Mouse (Mus musculus): ENCODE results near the gene Evx2. TPM values are rescaled to one million over a fixed set of nuclear protein-coding genes. Genes with fewer than 3 reads are reported as not detected.

Gene Evx2
- polyA plus RNA-seq, 1 experiment = not detected

DNA sequence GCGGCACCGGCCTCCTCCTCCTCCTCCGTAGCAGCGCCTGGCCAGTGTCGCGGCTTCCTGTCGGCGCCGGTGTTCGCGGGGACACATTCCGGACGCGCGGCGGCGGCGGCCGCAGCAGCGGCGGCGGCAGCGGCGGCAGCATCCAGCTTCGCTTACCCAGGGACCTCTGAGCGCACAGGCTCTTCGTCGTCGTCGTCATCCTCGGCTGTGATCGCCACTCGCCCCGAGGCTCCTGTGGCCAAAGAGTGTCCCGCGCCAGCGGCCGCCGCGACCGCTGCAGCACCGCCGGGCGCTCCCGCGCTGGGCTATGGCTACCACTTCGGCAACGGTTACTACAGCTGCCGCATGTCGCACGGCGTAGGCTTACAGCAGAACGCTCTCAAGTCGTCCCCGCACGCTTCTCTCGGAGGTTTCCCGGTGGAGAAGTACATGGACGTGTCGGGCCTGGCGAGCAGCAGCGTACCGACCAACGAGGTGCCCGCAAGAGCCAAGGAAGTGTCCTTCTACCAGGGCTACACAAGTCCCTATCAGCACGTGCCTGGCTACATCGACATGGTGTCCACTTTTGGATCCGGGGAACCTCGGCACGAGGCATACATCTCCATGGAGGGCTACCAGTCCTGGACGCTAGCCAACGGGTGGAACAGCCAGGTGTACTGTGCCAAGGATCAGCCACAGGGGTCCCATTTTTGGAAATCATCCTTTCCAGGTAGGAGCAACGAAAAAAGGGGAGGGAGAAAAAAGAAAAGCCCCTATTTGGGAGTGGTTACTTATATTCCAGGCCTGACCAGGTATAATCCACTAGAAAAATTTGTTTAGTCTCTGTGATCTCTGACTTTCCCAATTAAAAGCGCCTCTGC is 9.2 kb upstream of the Evx2 start:
- Histone ChIP-seq H3K4me1 (peaks cover 45% of the 10 kb centered on the region), H3K9me3 (peaks cover 4% of the 10 kb centered on the region; the same call in 1 of the 2 replicates), H3K36me3 (replicated peaks; ENCODE audit: low read length) (no peaks in the 10 kb centered on the region), H3K27me3 (replicated peaks) (peaks cover 94% of the 10 kb centered on the region), H3K4me3 (replicated peaks) (peak overlapping the region; percentile 81)
- TF ChIP-seq GATA1 (IDR thresholded peaks at IDR 0.05; ENCODE audit: borderline replicate concordance, low read length) (no peak), FLI1 (IDR thresholded peaks at IDR 0.05; ENCODE audit: low read length) (no peak)

DNA sequence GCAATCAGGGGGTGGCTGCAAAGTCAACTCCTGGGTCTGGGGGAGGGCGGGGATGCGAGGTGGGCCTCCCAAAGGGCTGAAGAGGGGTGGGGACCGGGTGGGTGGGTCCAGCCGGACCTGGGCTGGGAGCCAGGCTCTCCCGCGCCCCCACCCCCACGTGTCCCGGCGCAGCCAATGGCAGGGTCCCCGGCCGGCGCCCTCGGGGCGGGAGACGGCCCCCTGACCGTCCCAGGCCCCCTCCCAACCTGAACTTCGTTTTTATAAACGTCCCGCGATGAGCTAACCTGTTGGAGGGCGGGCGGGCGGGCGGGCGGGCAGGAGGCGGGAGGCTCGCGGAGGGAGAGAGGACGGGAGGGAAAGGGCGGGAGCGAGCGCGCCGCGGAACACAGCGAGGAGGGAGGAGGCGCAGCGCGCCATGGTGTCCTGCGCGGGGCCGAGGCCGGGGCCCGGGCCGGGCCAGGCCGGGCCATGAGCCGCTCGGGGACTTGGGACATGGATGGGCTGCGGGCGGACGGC is 8.5 kb upstream of the Evx2 start, which contains the start of gene Hoxd13:
TSS of gene Hoxd13 (plus strand) at position 469 of the 516 bp plus-strand sequence.
- Histone ChIP-seq H3K9me3 (peaks cover 4% of the 10 kb centered on the region; the same call in 1 of the 2 replicates), H3K4me3 (replicated peaks) (peak within 1 kb of the TSS; percentile 81), H3K4me1 (peaks cover 45% of the 10 kb centered on the region), H3K36me3 (replicated peaks; ENCODE audit: low read length) (no peaks in the 10 kb centered on the region), H3K27me3 (replicated peaks) (peaks cover 94% of the 10 kb centered on the region)
- TF ChIP-seq FLI1 (IDR thresholded peaks at IDR 0.05; ENCODE audit: low read length) (no peak), GATA1 (IDR thresholded peaks at IDR 0.05; ENCODE audit: borderline replicate concordance, low read length) (no peak)

GRCm38 (mm10) chr2:74667191-74667841 is 8.0 kb upstream of the Evx2 start:
- H3K4me1 ChIP-seq = peaks cover 39% of the 10 kb centered on the region
- TF ChIP-seq GATA1 (IDR thresholded peaks at IDR 0.05; ENCODE audit: borderline replicate concordance, low read length) (no peak), FLI1 (IDR thresholded peaks at IDR 0.05; ENCODE audit: low read length) (no peak)
- peak overlapping the region; percentile 60 for H3K4me3 ChIP-seq (replicated peaks)
- peaks cover 4% of the 10 kb centered on the region; the same call in 1 of the 2 replicates for H3K9me3 ChIP-seq
- H3K36me3 ChIP-seq (replicated peaks; ENCODE audit: low read length) = no peaks in the 10 kb centered on the region
- H3K27me3 ChIP-seq (replicated peaks) = peaks cover 94% of the 10 kb centered on the region

- Histone ChIP-seq H3K36me3 (replicated peaks; ENCODE audit: low read length) (no peaks in the 10 kb centered on the region), H3K27me3 (replicated peaks) (peaks cover 95% of the 10 kb centered on the region), H3K4me1 (peaks cover 37% of the 10 kb centered on the region), H3K4me3 (replicated peaks) (no peak overlapping the region), H3K9me3 (peaks cover 4% of the 10 kb centered on the region; the same call in 1 of the 2 replicates)
- TF ChIP-seq GATA1 (IDR thresholded peaks at IDR 0.05; ENCODE audit: borderline replicate concordance, low read length) (no peak), FLI1 (IDR thresholded peaks at IDR 0.05; ENCODE audit: low read length) (no peak)
Observed at GRCm38 (mm10) chr2:74666411-74666810, 7.1 kb upstream of the Evx2 start.

GRCm38 (mm10) chr2:74663291-74663925 is 4.1 kb upstream of the Evx2 start:
- no peak for TF ChIP-seq FLI1 (IDR thresholded peaks at IDR 0.05; ENCODE audit: low read length)
- TF ChIP-seq GATA1 (IDR thresholded peaks at IDR 0.05; ENCODE audit: borderline replicate concordance, low read length) = no peak
- H3K27me3 ChIP-seq (replicated peaks) = peaks cover 96% of the 10 kb centered on the region
- H3K4me3 ChIP-seq (replicated peaks) = peak overlapping the region; percentile 62
- no peaks in the 10 kb centered on the region for H3K36me3 ChIP-seq (replicated peaks; ENCODE audit: low read length)
- peaks cover 51% of the 10 kb centered on the region for H3K4me1 ChIP-seq
- H3K9me3 ChIP-seq = peaks cover 5% of the 10 kb centered on the region; the same call in 1 of the 2 replicates

DNA sequence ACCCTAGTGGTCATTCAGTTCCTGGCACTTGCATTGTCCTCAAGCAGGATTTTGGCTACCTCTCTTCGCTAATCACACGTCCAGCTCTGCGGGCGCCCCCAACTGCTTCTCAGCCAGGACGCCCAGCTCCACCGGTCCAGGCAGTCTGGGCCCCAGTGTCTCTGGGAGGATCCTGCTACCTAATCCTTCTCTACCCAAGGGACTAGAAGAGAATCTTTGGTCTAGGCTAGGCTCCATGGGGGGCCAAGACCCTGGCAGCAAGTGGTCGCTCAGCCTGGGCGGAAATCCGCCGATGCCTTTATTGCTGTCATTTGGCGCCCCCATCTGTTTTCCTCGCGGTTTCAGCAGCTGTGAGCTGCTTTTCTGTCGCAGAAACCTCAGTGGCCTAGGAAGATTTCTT is 2.3 kb upstream of the Evx2 start:
- Histone ChIP-seq H3K4me3 (replicated peaks) (peak overlapping the region; percentile 29), H3K36me3 (replicated peaks; ENCODE audit: low read length) (no peaks in the 10 kb centered on the region), H3K4me1 (peaks cover 47% of the 10 kb centered on the region), H3K9me3 (peaks cover 5% of the 10 kb centered on the region; the same call in 1 of the 2 replicates), H3K27me3 (replicated peaks) (peaks cover 98% of the 10 kb centered on the region)
- TF ChIP-seq FLI1 (IDR thresholded peaks at IDR 0.05; ENCODE audit: low read length) (no peak), GATA1 (IDR thresholded peaks at IDR 0.05; ENCODE audit: borderline replicate concordance, low read length) (no peak)

GRCm38 (mm10) chr2:74660421-74661375 is 1.3 kb upstream of the Evx2 start:
- peaks cover 55% of the 10 kb centered on the region for H3K4me1 ChIP-seq
- TF ChIP-seq FLI1 (IDR thresholded peaks at IDR 0.05; ENCODE audit: low read length) (no peak), GATA1 (IDR thresholded peaks at IDR 0.05; ENCODE audit: borderline replicate concordance, low read length) (no peak)
- peak overlapping the region; percentile 42 for H3K4me3 ChIP-seq (replicated peaks)
- H3K36me3 ChIP-seq (replicated peaks; ENCODE audit: low read length) = no peaks in the 10 kb centered on the region
- H3K9me3 ChIP-seq = peaks cover 5% of the 10 kb centered on the region; the same call in 1 of the 2 replicates
- peaks cover 98% of the 10 kb centered on the region for H3K27me3 ChIP-seq (replicated peaks)

DNA sequence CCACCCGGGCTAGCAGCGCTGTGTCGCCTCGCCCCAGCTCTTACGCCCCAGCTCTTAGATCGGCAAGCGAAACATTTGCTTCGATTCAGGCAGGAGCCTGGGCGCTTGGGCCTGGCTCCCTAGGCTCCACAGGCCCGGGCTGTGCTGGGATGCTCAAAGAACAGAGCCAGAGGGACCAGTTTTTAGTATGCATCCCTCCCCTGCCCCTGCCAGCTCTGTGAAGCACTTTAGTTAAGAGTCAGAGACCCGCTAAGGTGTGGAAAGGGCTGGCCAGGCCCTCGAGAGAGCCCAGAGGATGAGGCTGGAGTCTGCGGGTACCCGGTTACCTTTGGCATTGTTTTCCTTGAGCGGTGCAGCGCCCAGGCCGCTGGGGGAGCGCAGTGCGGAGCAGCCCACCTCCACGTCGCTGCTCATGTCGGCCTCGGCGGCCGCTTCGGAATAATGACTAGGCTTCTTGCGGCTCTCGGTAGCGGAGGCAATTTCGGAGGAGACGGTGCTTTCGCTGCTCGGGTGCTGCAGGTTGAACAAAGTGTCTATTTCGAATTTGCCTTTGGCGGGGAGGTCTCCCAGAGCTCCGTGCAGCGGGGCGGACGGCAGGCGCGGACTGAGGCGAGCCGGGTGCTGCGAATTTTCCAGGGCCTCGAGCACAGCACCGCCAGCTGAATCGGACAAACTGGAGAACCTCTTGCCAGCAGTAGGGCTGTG is 538 bp downstream of the Evx2 start:
- Histone ChIP-seq H3K27me3 (replicated peaks) (peaks cover 99% of the 10 kb centered on the region), H3K4me3 (replicated peaks) (peak overlapping the region; percentile 66), H3K36me3 (replicated peaks; ENCODE audit: low read length) (no peaks in the 10 kb centered on the region)

More for the DNA sequence above, 538 bp downstream of the Evx2 start:
- Histone ChIP-seq H3K4me1 (peaks cover 65% of the 10 kb centered on the region), H3K9me3 (peaks cover 8% of the 10 kb centered on the region; the same call in 1 of the 2 replicates)
- no peak for TF ChIP-seq GATA1 (IDR thresholded peaks at IDR 0.05; ENCODE audit: borderline replicate concordance, low read length)
- no peak for TF ChIP-seq FLI1 (IDR thresholded peaks at IDR 0.05; ENCODE audit: low read length)
